Comparison of ENCODE assay signal across 23 mouse cellular contexts in the genomic region with DNA sequence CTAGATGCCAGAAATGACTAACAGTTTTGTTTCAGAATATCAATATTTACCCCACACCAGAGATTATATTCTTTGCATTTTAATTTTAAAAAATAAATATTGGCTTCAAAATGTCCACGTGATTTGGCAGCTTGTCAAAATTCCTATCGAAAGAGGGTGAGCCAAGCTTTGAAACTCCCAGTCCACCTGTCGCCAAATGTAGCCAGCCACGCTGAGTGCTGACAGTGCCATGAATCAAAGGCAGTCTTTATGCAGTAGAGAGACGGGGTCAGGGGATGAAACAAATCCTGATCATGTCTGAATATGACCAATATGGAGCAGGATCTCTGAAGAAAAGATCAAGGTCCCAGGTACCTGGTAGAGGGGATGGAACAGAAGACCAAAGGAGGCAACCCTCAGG. TPM values are rescaled to one million over a fixed set of nuclear protein-coding genes. Genes with fewer than 3 reads are reported as not detected.
"Had no signal": no experiment of that assay in that cellular context is flagged by ENCODE, and none has a peak within 500 bp of the region (broad histone marks: within the 10 kb centered on the region; RNA-seq: fewer than 3 reads in every experiment).

No protein-coding gene starts in this region.

- H3K4me2 ChIP-seq: liver, embryonic 15.5 days; lung, embryonic 15.5 days; midbrain, embryonic 11.5 days; midbrain, embryonic 13.5 days; midbrain, embryonic 15.5 days; neural tube, embryonic 12.5 days; stomach, embryonic 15.5 days had no signal

- H3K4me3 ChIP-seq: liver, embryonic 15.5 days; lung, embryonic 15.5 days; megakaryocyte, embryonic 14.5 days; midbrain, embryonic 13.5 days; midbrain, embryonic 15.5 days; neural tube, embryonic 12.5 days; stomach, embryonic 15.5 days had no signal

- H3K36me3 ChIP-seq: liver, embryonic 15.5 days; lung, embryonic 15.5 days; midbrain, embryonic 13.5 days; midbrain, embryonic 15.5 days; neural tube, embryonic 12.5 days; stomach, embryonic 15.5 days had no signal

- DNase-seq: liver, postnatal 0 days; lung, postnatal 14 days; lung, postnatal 36 days; right cerebral cortex, postnatal 14 days; thymus, adult 2 months; thymus, postnatal 25 days; thymus, postnatal 4 days had no signal

- ATAC-seq: liver, postnatal 0 days; lung, postnatal 0 days; midbrain, embryonic 13.5 days; midbrain, embryonic 15.5 days had no signal

RNA-seq across cellular contexts. Expression of gene Kndc1, which starts 2.7 kb away (rescaled TPM):
- total RNA-seq: megakaryocyte progenitor cell, adult 5-6 weeks; neutrophil, adult 5-6 weeks had no signal
- polyA plus RNA-seq: liver, embryonic 15.5 days; liver, postnatal 0 days; macrophage had no signal

RNA-seq across cellular contexts. Expression of gene Utf1, which starts 51.8 kb away (rescaled TPM):
- total RNA-seq: megakaryocyte progenitor cell, adult 5-6 weeks; midbrain, postnatal 0 days; neutrophil, adult 5-6 weeks had no signal
- polyA plus RNA-seq: liver, embryonic 15.5 days; liver, postnatal 0 days; lung, postnatal 0 days; macrophage; midbrain, embryonic 11.5 days; midbrain, embryonic 13.5 days; midbrain, embryonic 15.5 days; midbrain, postnatal 0 days; neural tube, embryonic 12.5 days; neural tube, embryonic 14.5 days; stomach, postnatal 0 days; urinary bladder, adult 2 months had no signal

RNA-seq across cellular contexts. Expression of gene Adgra1, which starts 57.8 kb away (rescaled TPM):
- total RNA-seq: megakaryocyte progenitor cell, adult 5-6 weeks; neutrophil, adult 5-6 weeks had no signal
- polyA plus RNA-seq: liver, embryonic 15.5 days; liver, postnatal 0 days; lung, embryonic 15.5 days; macrophage had no signal
